Mouse (Mus musculus): ENCODE measurements around the gene Ect2.

Ect2 gene

DNA sequence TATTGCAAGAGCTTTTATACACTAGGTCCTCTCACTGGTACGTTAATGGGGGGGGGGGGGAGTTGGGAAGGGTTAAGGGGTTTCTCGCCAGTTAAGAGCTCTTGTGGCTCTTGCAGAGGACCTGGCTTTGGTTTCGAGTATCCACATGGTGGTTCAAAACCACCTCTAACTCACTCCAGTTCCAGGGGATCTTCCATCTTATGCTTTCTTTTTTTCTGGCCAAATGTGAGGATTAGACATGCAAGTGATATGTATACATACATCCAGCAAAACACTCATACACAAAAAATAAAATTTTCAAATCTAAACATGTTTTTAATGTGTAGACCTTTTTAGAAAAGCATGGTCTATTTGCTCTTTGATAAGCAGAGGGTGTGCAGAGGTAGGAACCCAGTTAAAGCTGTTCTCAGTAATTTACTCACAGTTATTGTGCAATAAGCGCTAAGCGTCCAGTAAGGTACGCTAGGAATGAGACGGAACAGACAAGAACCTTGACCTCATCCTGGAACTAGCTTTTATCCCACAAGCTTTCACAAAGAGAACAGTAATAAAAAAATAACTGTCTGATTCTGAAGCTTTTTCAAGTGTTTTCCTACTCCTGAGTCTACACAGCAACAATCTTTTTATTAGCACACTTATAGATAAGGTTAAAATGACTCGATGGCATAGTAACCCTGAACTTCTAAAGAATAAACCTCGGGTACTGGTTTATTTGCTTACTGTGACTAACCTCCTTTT lies 2.3 kb upstream of the Ect2 start:
- no peak for DNase-seq

- DNase-seq: no peak
Observed at GRCm38 (mm10) chr3:27155051-27155855, 1.6 kb upstream of the Ect2 start.

GRCm38 (mm10) chr3:27154280-27154679 lies 602 bp upstream of the Ect2 start:
- DNase-seq: no peak

DNA sequence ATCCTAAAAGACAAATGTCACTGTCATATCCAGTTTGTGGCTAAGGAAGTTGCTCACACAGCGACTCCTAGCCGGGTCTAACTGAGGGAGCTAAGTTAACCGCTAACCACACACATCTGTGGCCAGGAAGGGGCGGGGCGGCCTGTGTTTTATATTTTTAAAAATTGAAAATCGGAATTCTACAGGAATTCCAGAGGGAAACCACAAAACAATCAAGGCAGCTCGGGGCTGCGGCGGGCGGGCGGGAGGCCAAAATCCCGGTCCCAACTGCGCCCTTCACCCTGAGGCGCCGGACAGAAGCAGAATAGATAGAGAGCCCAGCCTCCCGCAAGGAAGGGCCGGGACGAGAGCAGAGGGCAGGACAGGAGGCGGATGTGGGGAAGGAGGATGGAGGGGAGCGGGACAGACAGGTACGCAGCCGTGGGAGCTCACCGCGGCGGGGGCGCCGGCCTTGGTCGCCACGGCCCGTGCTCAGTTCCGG lies 447 bp downstream of the Ect2 start:
- DNase-seq: no peak

GRCm38 (mm10) chr3:27145733-27146132 lies 7.9 kb downstream of the Ect2 start:
- DNase-seq: no peak

GRCm38 (mm10) chr3:27143570-27143969 lies 10.1 kb downstream of the Ect2 start:
- DNase-seq: no peak

- no peak for DNase-seq
Observed at GRCm38 (mm10) chr3:27140101-27140500, 13.6 kb downstream of the Ect2 start.

DNA sequence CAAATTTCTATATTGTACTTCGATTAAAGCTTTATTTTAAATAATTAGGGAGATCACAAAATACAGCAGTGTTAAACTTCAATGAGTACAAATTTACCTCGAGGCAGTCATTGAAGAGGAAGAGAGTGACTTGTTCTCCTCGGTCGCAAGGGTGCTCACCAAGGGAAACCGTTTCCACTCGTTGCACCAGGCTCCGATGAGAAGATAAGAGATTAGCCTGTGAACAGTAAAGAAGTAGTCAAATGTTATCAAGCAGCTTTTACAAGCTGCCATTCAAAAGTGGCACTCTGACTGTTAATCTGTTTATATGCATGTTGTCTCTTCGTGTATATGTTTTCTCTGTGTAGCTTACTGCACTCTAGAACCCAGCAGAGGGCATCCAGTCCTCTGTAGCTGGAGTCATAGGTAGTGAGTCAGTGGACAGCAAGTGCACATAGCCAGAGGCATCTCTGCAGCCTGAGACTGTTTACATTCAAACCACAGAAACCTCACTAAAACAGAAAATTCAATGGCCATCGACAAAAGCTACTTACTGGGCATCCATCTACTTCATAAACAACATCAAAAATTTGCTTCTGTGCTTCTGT lies 31.7 kb downstream of the Ect2 start:
- DNase-seq: no peak

GRCm38 (mm10) chr3:27120932-27121331 lies 32.7 kb downstream of the Ect2 start:
- no peak for DNase-seq

GRCm38 (mm10) chr3:27118227-27118626 lies 35.5 kb downstream of the Ect2 start:
- DNase-seq: no peak

DNA sequence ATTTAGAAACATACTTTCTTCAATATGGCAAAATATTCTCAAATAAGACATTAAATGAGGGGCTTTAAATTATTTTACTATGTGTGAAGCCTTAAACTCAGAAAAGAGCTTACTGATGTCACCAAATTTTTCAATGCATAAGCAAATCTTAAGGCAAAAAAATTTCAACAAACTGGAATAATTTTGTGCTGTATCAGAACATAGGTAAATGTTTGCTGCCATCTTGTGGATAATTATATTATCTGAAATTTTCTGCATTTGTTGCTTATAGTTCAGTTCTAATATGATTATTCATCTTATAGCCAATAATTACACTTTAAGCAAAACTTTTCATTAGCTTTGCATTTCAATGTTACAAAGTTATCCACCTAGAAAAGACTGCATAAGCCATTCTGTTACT lies 42.8 kb downstream of the Ect2 start:
- peak; percentile 8 for DNase-seq

DNA sequence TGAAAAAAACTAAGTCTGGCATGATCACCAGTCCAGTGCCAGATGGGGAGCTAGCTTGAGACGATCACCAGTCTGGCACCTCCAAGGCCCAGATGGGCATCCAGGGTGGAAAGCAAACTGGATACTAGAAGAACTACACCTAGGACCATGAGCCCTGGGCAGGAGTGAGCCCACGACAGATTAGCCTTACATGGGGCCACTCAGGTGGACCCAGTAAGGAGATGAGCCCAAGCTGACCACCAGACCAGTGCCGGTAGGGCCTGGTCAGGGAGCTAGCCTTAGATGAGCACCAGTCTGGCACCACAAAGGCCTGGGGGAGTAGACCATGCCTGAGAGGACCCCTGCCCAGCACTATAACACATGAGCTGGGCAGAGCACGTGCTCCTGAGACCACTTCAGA lies 44.6 kb downstream of the Ect2 start:
- no peak for DNase-seq

- no peak for DNase-seq
Observed at GRCm38 (mm10) chr3:27107142-27107541, 46.5 kb downstream of the Ect2 start.

DNA sequence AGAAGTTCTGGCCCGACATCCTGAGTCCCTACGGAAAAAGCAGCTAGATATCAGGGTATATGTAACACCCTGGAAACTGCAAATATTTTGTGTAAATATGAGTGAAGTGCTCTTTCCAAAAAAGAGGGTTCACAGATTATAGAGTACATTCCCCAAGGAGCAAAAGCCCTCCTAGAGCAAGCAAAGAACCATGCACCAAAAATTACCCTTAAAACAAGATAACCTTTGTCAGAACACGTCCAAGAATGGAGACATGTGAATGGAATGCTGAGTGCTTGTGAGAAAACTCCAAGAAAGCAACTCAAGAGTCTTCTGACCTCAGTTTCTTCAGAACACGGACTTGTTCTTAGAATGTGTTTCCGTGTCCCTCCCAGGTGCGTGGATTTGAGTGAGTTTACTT lies 50.7 kb downstream of the Ect2 start:
- DNase-seq: no peak

- no peak for DNase-seq
Observed at GRCm38 (mm10) chr3:27098633-27099032, 55.0 kb downstream of the Ect2 start.

DNA sequence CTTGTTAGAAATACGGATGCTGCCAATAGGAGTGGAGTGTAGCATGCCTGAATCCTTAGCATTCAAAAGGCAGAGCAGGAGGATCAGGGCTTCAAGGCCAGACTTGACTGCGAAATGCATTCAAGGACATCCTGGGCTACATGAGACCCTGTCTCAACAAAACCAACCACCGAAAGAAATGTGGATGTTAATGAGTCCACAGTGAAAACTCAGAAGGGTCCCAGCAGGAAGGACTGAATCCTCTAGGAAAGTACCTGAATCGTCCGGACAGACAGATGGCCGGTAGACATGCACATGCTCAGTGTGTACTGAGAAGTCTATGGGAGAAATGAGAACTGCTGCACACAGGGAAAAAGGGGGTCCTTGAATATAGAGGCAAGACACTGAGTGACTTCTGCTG lies 67.5 kb downstream of the Ect2 start:
- no peak for DNase-seq

- DNase-seq: no peak
Observed at GRCm38 (mm10) chr3:27081229-27082060, 72.2 kb downstream of the Ect2 start.

DNA sequence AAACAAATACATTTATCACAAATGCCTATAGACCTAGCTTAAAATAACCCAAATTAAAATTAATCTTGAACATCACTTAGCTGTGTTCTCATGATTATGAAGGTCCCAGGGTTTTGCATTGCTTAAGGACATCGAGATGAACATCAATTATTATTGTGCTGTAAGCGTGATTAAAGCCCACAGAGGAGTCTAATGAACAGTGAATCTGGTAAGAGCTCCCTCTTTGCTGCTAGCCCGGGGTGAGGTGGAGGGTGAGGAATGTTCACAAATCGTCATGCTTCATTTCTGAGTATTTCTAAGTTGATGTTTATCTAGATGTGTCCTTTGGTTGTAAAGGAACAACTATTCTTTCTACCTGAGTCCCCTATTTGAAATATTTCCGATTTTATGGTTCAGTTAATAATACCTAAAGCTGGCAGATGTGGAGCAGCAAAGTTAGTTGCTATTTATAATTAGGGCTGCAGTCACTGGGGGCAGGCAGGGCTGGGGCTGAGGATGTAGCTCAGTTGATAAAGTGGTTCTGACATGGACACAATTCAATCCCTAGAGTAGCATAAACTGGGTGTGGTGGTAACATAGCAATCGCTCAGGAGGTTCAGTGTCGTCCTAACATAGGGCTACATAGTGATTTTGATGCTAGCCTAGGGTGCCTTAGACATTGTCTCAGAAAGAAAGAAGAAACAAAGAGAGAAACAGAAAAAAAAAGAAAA lies 73.5 kb downstream of the Ect2 start:
- no peak for DNase-seq

DNA sequence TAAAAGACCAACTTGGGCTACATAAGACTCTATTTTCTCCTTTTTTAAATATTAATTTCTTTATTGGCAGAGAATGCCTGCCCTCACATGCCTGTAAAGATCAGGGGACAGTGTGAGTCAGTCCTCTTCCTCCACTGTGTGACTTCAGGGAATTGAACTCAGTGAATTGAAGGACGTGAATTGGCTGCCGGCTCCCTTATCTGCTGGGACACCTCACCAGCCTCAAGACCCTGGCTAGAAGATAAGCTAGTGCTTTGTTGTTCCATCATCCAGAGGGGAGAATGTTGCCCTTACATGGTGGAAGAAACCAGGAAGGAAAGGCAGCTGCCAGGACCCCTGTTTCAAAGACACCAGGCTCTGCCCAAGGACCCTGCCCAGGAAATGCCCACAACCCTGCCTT lies 79.8 kb downstream of the Ect2 start:
- DNase-seq: no peak

DNA sequence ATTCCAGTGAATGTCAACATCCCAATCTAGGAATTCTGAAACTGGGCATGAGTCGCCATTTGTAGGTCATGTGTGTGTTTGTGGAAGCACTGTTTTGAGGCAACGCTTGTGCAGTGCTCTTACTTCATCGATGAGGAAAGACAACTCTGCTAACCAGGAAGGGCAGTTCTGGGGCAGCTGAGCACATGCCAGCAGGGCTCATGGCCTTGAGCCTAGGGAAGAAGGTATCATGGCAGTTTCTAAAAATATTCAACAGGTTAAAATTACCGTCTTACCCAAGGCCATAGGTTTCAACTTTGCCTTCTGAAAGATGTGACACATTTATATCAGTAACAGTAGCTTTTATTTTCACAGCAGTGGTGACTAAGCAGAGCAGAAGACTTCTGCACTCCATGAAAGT lies 82.0 kb downstream of the Ect2 start:
- no peak for DNase-seq

DNA sequence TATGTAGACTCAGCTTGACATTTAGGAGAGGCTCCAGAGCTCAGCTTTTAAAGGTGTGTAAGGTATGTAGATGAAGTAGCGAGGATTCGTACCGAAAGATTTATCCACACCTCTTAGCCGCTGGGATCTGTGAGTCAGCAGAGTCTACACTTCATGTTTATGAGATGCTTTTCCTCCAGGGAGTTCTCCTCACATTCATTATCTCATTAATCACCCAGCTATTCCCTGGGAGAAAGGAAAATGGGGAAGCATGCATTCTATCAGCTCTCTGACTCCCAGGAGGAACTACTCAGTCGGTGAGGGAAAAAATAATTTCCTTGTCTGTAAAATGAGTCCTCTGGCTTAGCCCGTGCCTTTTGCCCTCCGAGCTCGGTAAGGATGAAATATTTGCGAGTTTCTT lies 83.3 kb downstream of the Ect2 start:
- no peak for DNase-seq

DNA sequence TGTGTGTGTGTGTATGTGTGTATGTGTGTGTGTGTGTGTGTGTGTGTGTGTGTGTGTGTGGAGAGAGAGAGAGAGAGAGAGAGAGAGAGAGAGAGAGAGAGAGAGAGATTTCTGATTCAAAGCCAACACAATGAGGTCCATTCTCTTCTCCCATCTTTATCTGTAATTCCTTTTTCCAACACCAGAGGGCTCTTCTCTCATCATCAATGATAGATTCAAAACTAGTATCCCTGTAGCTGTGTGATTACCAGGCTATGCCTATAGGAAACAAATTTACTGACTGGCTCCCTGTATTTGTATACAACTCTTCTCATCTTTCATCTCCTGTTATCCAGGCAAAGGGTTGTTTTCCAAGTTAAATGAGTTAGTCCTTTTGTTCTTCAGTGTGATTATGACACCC lies 86.5 kb downstream of the Ect2 start:
- DNase-seq: no peak
